Mouse (Mus musculus): ENCODE data around the gene B4galt2. TPM values are rescaled to one million over a fixed set of nuclear protein-coding genes. Genes with fewer than 3 reads are reported as not detected.
A peak's percentile ranks its signal among the peaks of the same experiment; 100 is the strongest.

B4galt2 gene
- 100 to 1,000 TPM in 1 of 2 experiments, 10 to 100 TPM in 1; 95.6 to 107 TPM for total RNA-seq (2021)

DNA sequence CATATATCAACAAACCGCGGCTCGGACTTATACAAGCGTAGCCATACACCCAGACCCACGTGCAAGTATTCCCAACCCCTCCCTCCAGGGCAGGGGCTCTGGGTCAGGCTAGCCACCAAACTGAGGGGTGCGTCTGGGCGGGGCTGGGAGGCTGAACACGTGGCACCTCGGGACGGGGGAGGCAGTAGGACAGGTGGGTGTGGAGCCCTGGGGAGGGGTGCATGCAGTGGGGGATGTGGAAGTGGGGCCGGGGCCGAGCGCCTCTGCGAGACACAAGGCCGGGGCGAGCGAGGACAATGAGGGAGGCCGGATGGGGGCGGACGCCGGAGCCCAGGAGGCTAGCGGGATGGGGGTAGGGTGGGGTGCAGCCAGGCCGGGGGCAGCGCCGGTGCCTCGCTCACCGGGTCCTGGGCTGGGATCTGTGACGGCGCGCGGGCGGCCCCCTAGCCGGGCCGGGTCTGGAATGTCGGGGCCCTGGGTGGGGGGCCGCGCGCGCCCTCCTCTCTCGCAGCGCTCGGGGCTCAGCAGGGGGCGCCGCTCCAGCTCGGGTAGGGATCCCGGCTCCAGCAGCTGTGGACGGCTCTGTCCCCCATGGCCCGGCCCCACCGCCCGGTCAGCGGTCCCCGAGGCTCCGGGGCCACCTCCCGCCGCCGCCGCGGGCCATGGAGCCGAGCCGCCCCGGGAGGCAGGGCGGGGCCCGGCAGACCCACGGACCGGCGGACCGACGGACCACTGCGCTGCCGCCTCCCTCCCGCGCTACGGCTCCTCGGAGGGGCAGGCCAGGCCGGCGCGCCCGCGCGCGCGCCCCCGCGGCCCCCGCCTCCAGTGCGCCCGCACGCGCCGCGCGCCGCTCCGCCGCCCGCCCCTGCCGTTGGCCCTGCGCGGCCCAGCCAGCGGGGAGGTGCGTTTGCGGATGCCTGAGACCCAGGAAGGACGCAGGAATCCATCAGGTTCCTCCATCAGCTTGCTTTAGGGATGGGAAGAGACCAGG is at the start of gene B4galt2:
TSS of gene B4galt2 (minus strand) at position 787 of the 991 bp plus-strand sequence.
- intact Hi-C loops (cut with DNase I), result no loop called here
- DNase-seq (ENCODE audit: low spot score in 2 of 2), result peak; percentile 70 to 84

DNA sequence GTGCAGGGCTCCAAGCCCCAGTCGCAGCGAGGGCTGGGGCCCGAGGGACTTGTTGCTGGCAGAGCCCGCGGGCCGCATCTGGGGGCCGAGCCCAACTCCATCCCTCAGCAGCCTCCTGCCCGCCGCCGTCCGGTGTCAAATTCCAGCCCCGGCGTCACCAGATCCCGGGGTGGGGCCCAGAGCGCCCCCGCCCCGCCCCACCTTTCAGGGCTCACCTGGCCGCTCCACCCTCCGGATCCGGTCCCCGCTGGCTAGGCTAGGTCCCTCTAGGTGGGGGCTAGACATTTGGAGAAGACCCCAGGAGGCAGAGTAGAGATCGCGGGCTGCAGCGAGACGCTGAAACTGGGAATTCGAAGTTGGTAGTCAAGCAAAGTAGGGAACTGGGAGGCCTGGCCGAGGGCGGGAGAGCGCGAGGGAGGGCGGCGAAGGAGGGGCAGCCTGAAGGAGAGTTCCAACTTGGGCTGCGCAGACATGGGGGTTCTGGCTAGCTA is 46.1 kb upstream of the B4galt2 start, which contains the start of gene Artn:
TSS of gene Artn (minus strand) at position 373 of the 491 bp plus-strand sequence.
- intact Hi-C loops (cut with DNase I), result loop anchor here (5.0 kb wide), 1 partner anchor 133 kb away; no protein-coding TSS in a partner anchor
- DNase-seq (ENCODE audit: low spot score in 2 of 2), result no peak

- DNase-seq (ENCODE audit: low spot score in 2 of 2), result peak; percentile 43 to 52
- intact Hi-C loops (cut with DNase I), result loop anchor here (1.0 to 5.0 kb wide), 2 partner anchors 134 to 155 kb away; no protein-coding TSS in a partner anchor
These were observed 45.5 kb upstream of the B4galt2 start for GRCm38 (mm10) chr4:117928699-117929241.

DNA sequence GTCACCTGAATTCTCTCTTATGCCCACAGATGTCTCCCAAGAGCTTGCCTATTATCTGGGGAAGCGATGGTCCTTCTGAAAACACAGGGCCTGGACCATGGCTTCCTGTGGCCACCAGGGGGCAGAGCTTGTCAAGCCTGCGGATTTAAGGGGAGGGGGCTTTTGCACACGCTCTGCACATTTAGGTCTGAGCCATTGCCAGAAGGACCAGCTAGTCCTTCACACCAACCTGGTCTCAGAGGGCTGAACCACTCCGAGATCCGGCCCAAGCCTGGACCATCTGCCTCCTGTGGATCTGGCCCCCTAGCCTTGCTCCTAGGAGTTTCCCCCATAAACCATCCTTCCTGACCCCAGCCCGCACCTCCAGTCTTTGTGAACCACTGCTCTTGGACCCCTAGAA is 44.9 kb upstream of the B4galt2 start:
- no peak for DNase-seq (ENCODE audit: low spot score in 2 of 2)
- intact Hi-C loops (cut with DNase I), result loop anchor here (1.0 to 5.0 kb wide), 2 partner anchors 134 to 155 kb away; no protein-coding TSS in a partner anchor

GRCm38 (mm10) chr4:117926545-117927482 is 43.5 kb upstream of the B4galt2 start:
- DNase-seq (ENCODE audit: low spot score in 2 of 2), result peak; percentile 64 to 80
- intact Hi-C loops (cut with DNase I), result loop anchor here (5.0 kb wide), 1 partner anchor 135 kb away; no protein-coding TSS in a partner anchor

- intact Hi-C loops (cut with DNase I), result loop anchor here (5.0 kb wide), 2 partner anchors 93 to 137 kb away; partner anchors contain the start of gene Slc6a9
- no peak for DNase-seq (ENCODE audit: low spot score in 2 of 2)
These were observed 41.6 kb upstream of the B4galt2 start for GRCm38 (mm10) chr4:117924916-117925315.

DNA sequence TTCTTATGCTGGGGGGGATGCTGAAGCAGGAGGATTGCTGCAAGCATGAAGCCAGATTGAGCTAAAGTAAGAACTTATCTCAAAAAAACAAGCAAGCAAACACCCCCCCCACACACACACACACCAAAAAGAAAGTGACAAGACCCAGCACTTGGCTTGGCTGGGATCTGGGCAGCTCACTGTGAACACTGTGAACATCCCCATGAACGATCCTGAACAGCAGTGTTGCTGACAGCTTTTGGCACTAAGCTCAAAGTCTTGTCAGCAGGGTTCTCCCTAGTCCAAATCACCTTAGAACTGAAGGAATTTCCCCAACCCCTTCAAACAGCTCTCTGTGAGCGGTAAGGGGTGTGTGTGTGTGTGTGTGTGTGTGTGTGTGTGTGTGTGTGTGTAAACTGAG is 40.2 kb upstream of the B4galt2 start:
- intact Hi-C loops (cut with DNase I), result loop anchor here (5.0 kb wide), 1 partner anchor 91 kb away; the partner anchor contains the start of gene Slc6a9
- DNase-seq (ENCODE audit: low spot score in 2 of 2), result no peak

DNA sequence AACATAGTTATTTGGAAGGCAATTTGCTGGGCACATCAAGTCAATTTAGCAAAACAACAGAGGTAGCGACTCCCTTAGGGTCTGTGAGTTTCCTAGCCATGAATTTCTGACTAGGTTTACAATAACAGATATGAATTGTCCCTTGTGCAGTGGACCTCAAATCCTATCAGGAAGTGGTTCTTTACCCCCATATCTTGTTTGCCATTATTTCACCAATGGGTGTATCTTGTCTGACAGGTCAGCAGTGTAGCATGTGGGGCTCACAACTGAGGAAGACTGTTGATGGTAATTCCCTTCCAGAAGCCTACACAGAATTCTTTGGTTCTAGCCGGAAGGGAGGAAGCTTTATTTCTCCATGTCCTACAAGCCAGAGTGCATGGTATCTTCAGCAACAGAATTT is 38.1 kb upstream of the B4galt2 start:
- DNase-seq (ENCODE audit: low spot score in 2 of 2), result no peak
- intact Hi-C loops (cut with DNase I), result loop anchor here (5.0 kb wide), 1 partner anchor 89 kb away; the partner anchor contains the start of gene Slc6a9

DNA sequence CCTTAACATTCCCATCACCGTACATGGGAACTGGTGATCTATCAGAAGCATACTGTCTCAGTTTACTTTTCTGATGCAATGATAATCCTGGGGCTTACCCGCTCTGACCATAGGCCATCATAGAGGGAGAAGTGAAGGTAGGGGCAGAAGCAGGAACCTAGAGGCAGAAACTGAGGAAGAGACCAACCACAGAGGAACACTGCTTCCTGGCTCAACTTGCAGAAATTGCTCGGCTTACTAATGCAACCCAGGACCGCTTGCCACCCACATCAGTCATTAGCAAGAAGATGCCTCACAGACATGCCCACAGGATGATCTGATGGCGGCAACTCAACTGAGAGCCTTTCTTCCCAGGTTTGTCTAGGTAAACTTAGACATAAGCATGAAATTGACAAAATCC is 35.5 kb upstream of the B4galt2 start:
- no peak for DNase-seq (ENCODE audit: low spot score in 2 of 2)
- intact Hi-C loops (cut with DNase I), result loop anchor here (10.0 kb wide), 1 partner anchor 376 kb away; the partner anchor contains the start of gene Ptprf

DNA sequence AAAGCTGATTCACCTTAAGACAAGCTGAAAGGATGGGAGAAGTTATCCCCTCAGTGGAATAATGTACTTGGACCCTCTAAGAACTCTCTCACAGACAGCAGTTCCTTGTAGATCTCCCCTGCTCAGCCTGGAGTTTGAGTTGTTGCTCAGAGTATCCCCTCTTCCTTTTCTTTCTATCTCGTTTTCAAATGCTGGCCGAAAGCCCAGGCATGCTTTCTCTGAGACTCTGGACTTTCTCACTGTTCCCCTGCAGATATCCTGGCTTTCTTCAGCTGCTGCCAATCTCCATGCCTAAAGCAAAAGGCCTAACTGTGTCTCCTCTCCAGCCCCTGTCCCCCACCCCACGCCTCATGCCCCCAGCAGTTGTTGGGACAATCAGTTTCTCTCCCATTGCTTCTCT is 35.0 kb upstream of the B4galt2 start:
- intact Hi-C loops (cut with DNase I), result loop anchor here (10.0 kb wide), 1 partner anchor 377 kb away; the partner anchor contains the start of gene Ptprf
- no peak for DNase-seq (ENCODE audit: low spot score in 2 of 2)

GRCm38 (mm10) chr4:117917847-117918246 is 34.6 kb upstream of the B4galt2 start:
- intact Hi-C loops (cut with DNase I), result loop anchor here (10.0 kb wide), 1 partner anchor 377 kb away; the partner anchor contains the start of gene Ptprf
- DNase-seq (ENCODE audit: low spot score in 2 of 2), result no peak

DNA sequence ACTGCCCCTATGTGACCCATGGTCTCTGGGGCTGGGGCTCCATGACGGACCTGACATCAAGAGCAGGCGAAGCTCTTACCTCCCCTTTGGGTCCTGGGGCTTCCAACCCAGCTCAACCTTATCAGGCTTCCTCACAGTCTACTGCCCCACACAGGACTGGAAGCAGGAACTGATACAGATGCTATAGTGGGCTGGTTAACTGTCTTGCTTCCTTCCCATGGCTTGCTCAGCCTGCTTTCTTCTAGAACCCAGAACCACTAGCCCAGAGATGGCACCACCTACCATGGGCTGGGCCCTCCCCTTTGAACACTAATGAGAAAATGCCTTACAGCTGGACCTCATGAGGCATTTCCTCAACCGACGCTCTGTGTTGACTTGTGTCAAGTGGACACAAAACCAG is 34.1 kb upstream of the B4galt2 start:
- intact Hi-C loops (cut with DNase I), result loop anchor here (10.0 kb wide), 1 partner anchor 377 kb away; the partner anchor contains the start of gene Ptprf
- no peak for DNase-seq (ENCODE audit: low spot score in 2 of 2)

GRCm38 (mm10) chr4:117916386-117916785 is 33.1 kb upstream of the B4galt2 start:
- DNase-seq (ENCODE audit: low spot score in 2 of 2), result no peak
- intact Hi-C loops (cut with DNase I), result loop anchor here (10.0 kb wide), 1 partner anchor 378 kb away; the partner anchor contains the start of gene Ptprf

- DNase-seq (ENCODE audit: low spot score in 2 of 2), result peak in 1 of 2 experiments; percentile 29
- intact Hi-C loops (cut with DNase I), result loop anchor here (2.0 to 10.0 kb wide), 2 partner anchors 29 to 379 kb away; partner anchors contain the start of genes Atp6v0b and Ptprf
These were observed 32.3 kb upstream of the B4galt2 start for GRCm38 (mm10) chr4:117915489-117916105.

DNA sequence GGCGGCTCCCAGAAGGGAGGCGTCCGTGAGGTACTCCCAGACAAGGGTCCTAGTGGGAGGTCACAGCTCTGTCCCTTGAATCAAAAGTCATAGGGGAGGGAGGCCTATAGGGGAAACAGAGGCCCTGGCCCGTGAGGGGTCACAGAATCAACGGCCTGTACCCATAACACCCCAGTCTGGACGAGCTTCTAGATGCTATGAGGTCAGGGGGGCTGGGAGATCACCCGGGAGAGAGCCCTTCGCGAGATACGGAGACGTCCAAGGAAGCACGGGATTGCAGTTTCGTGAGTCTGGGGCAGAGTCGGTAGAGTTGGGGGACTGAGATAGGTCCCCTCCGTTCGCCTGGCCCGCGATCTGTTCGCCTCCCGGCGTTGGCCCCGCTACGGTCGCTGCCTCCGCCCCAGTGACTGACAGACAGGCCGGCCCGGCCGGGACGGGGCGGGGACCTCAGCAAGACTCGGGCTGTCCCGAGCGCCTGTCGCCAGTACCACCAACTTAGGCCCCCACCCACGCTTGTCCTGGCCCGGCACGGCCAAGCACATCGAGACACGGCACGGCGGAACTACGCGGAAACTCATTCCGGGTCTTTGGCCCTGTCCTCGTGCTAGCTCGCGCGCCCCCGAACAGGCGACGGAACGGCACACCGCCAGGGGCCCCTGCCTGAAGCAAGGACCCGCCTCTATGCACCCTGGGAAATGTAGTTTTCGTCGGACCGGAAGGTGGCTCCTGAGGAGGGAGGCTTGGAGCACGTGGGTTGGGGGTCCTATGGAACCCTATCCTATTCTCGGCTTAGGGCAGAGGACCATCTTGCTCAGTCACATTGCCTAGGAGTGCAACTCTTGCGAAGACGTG is 31.5 kb upstream of the B4galt2 start, which contains the start of gene Ipo13:
TSS of gene Ipo13 (minus strand) at position 409 of the 852 bp plus-strand sequence.
- intact Hi-C loops (cut with DNase I), result loop anchor here (2.0 to 10.0 kb wide), 2 partner anchors 28 to 380 kb away; partner anchors contain the start of genes Atp6v0b and Ptprf
- DNase-seq (ENCODE audit: low spot score in 2 of 2), result peak; percentile 94 to 96

DNA sequence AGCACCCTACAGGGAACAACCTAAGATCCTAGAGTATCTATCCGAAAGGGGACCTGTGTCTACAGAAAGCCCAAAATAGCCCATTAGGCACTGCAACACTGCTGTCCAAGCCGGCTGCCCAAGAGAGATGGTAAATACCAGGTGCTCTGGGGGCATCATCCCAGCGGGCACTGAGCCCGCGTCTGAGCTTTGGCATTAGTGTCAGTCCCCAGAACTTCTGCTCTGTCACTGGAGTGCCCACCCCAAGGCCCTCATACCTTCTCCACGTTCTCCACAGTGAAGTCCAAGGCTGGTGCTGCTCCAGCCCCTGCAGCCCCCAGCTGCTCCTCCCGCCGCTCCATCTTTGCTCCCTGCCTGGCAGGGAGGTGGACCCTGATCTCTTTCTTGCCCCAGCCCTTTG is 30.7 kb upstream of the B4galt2 start:
- intact Hi-C loops (cut with DNase I), result loop anchor here (2.0 to 10.0 kb wide), 2 partner anchors 27 to 381 kb away; partner anchors contain the start of genes Atp6v0b and Ptprf
- DNase-seq (ENCODE audit: low spot score in 2 of 2), result no peak

DNA sequence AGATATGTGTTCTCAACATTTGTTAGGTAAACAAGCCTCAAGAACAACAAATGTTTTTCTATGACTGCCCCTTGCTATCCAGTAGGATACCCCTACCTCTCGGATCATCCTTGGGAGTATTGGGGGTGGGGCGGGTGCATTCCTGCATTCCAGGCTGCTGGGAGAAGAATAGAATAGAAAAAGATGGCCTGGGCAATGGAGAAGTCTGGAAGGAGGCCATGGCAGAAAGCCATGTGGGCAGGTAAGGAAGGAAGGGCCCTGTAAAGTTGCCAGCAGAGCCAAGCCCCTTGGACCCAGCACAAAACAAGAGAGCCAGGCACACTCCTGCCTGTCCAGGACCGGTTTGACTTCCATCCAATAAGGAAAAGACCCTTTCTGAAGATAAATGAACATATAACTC is 30.1 kb upstream of the B4galt2 start:
- intact Hi-C loops (cut with DNase I), result loop anchor here (10.0 kb wide), 1 partner anchor 381 kb away; the partner anchor contains the start of gene Ptprf
- no peak for DNase-seq (ENCODE audit: low spot score in 2 of 2)

Measured in left cerebral cortex, postnatal 36 days (tissue).